Mouse (Mus musculus) testis, postnatal 14 days (tissue): ENCODE results near the gene Slc30a7.

Experiments used
- DNase-seq: peaks from one replicate; pipeline ENCODE4 v3.0.0; 2021; ENCODE audit warnings: low spot score

Gene Slc30a7

DNA sequence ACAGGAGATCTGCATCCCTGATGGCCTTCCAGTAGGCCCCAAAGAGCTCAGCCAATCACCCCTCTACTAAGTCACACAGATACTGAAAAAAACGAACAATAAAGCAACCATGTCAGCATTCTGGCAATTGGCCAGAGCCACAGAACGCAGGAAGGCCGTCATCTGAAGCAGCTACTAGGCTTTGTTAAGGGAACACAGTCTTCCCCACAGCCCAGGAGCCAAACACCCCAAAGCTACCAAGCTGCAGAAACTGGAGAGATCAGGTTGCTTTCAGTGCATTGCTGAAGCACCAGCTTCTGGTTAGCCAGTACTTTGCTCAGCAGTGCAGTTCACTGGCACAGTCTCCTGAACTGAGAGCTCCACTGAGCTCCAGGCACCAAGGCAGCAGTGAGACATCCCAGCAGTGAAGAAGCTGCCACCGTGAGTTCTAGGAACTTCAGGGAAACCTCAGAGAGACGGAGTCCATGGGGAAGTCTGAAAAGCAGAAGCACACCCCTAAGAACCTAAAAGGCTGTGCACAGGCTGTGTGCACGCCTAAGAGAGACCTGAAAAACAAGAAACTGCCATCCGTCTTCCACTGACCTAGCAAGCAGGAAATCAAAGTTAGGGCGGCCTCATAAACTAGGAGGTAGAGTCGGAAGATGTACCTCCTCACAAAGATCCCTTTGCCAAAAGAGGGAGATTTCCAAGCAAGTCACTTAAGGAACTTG is 21.9 kb downstream of the Slc30a7 start:
- DNase-seq = no peak

DNA sequence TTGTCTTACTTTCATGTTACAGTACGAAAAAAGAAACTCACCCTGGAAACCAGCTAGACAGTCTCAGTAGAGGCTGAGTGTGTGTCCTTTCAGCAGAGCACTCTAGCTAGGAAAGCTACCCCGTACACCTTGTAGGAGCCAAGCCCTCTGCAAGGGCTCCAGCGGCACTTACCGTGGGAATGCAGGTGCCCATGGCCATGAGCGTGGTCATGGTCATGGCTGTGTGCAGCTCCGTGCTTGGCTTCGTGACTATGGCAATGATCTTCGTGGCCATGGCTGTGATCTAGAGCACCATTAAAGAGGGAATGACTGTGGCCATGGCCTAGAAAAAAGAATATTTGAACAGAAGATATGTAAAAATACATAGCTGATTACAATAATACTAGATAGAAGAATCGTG is 22.6 kb downstream of the Slc30a7 start:
- no peak for DNase-seq

DNA sequence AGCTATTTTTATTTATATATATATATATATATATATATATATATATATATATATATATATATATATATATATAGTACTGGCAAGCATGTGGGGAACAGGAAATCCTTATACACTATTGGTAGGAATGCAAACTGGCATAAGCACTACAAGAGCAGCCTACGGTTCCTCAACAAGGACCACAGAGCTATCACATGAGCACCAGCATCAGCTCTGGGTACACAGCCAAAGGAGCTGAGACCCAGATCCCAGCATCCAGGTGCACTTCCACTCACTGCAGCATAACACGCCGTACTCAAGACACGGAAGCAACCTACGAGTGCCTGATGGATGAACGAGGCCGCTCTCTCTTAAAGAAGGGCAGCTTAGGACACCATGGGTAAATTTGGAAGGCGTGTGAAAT is 24.0 kb downstream of the Slc30a7 start:
- no peak for DNase-seq

GRCm38 (mm10) chr3:115979000-115979399 is 28.2 kb downstream of the Slc30a7 start:
- DNase-seq = no peak

GRCm38 (mm10) chr3:115974995-115975394 is 32.2 kb downstream of the Slc30a7 start:
- DNase-seq = no peak

- DNase-seq = no peak
These were observed 33.0 kb downstream of the Slc30a7 start for GRCm38 (mm10) chr3:115974228-115974627.

GRCm38 (mm10) chr3:115971891-115972646 is 35.1 kb downstream of the Slc30a7 start:
- no peak for DNase-seq

GRCm38 (mm10) chr3:115971045-115971785 is 36.0 kb downstream of the Slc30a7 start:
- DNase-seq = no peak

DNA sequence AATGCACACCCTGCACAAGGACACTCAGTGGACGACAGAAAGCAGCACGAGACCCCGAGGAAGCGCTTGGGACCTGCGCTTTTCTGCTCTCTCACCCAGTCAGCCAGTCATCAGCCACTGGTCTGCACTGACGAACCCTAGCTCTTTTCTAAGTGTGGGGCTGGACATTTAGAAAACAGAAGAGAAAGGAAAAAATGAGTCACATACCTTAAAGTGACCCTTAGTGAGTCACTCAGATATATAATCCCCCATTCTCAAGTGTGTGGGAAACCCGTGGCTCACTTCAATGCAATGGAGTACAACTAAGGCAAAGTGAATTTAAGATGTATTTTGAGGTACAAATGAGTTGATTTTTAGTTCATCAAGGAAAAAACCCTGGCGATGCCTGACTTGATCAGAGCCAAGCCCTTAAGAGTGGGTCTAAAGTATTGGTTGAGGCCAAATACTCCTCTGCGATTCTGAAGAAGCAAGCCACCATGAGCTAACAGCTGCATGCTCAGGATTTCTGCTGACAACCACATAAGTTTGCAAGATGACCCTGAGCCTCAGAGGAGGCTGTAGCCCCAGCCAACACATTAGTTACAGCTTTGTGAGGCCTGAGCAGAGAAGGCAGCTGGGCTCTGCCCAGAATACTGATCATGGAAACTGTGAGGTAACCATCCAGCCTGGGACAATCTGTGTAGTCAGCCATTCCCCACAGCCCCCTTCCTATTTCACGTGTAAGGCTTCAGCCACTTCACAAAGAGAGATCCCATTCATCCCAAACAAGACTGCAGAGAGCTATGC is 38.3 kb downstream of the Slc30a7 start:
- DNase-seq = peak; percentile 19

DNA sequence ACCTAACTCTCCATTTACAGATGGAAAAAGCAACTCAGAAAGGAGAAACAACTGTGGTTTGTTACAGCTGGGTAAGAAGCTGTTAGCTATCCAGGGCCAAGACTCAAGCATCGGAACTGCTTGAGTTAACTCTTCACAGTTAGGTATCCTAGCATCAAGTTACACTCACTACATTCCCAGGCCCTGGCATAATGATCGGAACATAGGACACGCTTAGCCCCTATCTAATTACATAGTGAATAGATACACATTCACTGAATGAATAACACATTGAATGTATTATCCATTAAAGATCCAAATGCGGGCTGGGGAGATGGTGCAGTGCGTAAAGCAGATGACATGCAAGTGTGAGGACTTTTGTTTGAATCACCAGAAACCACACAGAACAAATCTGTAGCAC is 43.1 kb downstream of the Slc30a7 start:
- no peak for DNase-seq

DNA sequence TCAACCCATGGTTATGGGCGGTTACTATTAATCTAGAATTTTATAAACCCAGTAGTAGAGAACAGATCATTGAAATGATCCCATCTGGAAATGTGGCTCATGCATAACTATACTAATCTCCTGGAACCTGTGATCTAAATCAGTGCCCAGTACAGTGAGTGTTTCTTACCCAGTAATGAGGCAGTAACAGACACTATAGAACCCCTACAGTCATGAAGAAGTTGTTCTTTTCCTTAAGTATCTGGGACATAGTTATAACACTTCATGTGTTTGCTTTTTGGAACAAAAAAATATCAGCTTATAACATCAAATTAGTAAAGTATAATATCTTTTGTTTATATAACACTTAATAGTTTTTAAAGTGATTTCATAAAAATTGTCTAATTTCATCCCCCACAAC is 43.6 kb downstream of the Slc30a7 start:
- DNase-seq = no peak

GRCm38 (mm10) chr3:115962028-115962415 is 45.2 kb downstream of the Slc30a7 start:
- no peak for DNase-seq

DNA sequence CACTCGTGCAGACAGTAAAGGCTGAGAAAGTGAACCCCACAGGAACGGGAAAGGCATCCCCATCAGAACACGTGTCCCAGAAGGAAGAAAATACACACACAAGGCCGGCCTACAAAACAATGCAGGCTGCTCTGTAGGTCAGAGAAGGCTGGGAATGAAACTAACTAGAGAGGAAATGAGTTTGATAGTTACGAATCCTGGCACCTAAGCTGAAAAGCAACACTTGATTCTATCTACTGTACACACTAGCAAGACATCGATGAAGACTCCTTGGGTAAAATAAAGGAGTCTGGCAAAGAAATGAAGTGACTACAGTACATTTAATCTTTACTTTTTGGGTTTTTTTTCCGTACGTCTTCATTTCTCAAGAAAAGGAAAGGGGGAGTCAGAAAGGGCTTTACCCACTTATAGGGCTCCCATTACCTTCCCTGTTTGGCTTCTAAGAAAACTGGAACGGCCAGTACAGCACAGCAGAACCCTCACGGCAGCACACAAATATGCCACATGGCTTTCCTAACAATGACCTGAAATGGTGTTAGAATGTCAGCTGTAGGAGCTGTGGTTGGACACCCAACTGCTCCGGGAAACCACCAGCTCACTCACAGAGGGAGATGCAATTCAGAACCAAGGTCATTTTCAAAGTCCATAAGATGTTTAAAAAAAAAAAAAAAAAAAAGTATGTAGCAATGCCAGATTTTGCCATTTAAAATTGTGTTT is 45.7 kb downstream of the Slc30a7 start:
- no peak for DNase-seq

DNA sequence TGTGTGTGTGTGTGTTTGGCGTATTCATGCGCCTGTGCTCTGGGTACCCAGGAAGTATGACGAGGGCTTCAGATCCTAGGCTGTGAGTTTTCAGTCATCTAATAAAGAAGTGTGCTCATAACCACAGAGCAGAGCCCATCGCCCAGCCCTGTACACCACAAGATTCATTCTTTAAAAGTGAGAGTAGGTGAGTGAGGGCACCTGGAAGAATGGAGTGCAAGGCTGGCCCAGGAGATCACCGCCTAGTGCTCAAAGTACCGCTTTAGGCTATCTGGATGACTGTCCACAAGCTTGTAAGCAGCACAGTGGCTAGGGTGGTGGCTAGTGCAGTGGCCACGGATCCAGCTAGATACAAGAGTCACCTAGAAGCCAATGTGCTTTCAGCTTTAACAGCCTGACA is 50.0 kb downstream of the Slc30a7 start:
- DNase-seq = no peak

- DNase-seq = no peak
These were observed 54.1 kb downstream of the Slc30a7 start for GRCm38 (mm10) chr3:115953088-115953487.

- DNase-seq = no peak
These were observed 54.9 kb downstream of the Slc30a7 start for GRCm38 (mm10) chr3:115952356-115952755.

GRCm38 (mm10) chr3:115951221-115951620 is 56.0 kb downstream of the Slc30a7 start:
- DNase-seq = no peak

- no peak for DNase-seq
These were observed 57.0 kb downstream of the Slc30a7 start for GRCm38 (mm10) chr3:115949921-115950877.

GRCm38 (mm10) chr3:115949220-115949920 is 57.8 kb downstream of the Slc30a7 start:
- no peak for DNase-seq

- no peak for DNase-seq
These were observed 60.9 kb downstream of the Slc30a7 start for GRCm38 (mm10) chr3:115946272-115946671.
